Mouse (Mus musculus) cerebellum, adult 2 months (tissue): Measurements from ENCODE around the gene Tcf7l2.

Experiments used
- CTCF ChIP-seq: fragments of 200-500 bp; IDR thresholded peaks from 2 replicates; pipeline ENCODE4 v1.5.1; 2011; ENCODE audit warnings: low read depth, mild to moderate bottlenecking, control low read depth, low read length, moderate library complexity, borderline replicate concordance; ENCODE audit not compliant: insufficient read depth
- POLR2A ChIP-seq: fragments of 200-500 bp; IDR thresholded peaks from 2 replicates; pipeline ENCODE4 v1.6.1; 2011; ENCODE audit warnings: low read length, control low read depth, borderline replicate concordance; ENCODE audit not compliant: insufficient read depth

- TF ChIP-seq POLR2A (no peak), CTCF (no peak)
Measured at GRCm38 (mm10) chr19:55966066-55966465, 224.4 kb downstream of the Tcf7l2 start.
